ENCODE assay signal across 9 mouse cellular contexts in genomic region chr9:120415504-120415903, GRCm38 (mm10).
A peak's percentile ranks its signal among the peaks of the same experiment; 100 is the strongest.
DNase-seq lines count a peak whose midpoint lies in the region; ATAC-seq and TF ChIP-seq lines count a peak whose summit lies in the region.
"Had no signal": no experiment of that assay in that cellular context is flagged by ENCODE, and none has a peak within 500 bp of the region (broad histone marks: within the 10 kb centered on the region; RNA-seq: fewer than 3 reads in every experiment).

No protein-coding gene starts in this region.

- no peak overlapping the region for H3K27ac ChIP-seq in kidney, embryonic 16.5 days (ENCODE audit: low read length)
- H3K27ac ChIP-seq in forebrain, postnatal 0 days (ENCODE audit: low read depth, low read length) = 0 out of 2 replicates have a peak overlapping the region, but pooled peaks have one; percentile 4
- H3K27ac ChIP-seq in midbrain, postnatal 0 days (ENCODE audit: low read depth, low read length) = no peak overlapping the region

- H3K9ac ChIP-seq in kidney, embryonic 16.5 days (replicated peaks; ENCODE audit: low read length) = no peak overlapping the region
- no peak overlapping the region for H3K9ac ChIP-seq in forebrain, postnatal 0 days
- H3K9ac ChIP-seq in midbrain, postnatal 0 days (replicated peaks; ENCODE audit: low read length, poor library complexity, severe bottlenecking) = no peak overlapping the region
- H3K9ac ChIP-seq: embryonic facial prominence, embryonic 13.5 days had no signal

- peak; percentile 79 for TF ChIP-seq CTCF in forebrain, postnatal 0 days (IDR thresholded peaks at IDR 0.05; ENCODE audit: low read depth)
- peak; percentile 76 for TF ChIP-seq CTCF in midbrain, postnatal 0 days (IDR thresholded peaks at IDR 0.05)

- no peak for ATAC-seq in kidney, embryonic 16.5 days (ENCODE audit: low FRiP score, low TSS enrichment)
- peak; percentile 47; the same call in 1 of the 2 replicates for ATAC-seq in forebrain, postnatal 0 days
- ATAC-seq in midbrain, postnatal 0 days (ENCODE audit: low FRiP score) = 0 out of 2 replicates have a peak, but pooled peaks have one; percentile 38

- intact Hi-C loops in left cerebral cortex, postnatal 25 days (cut with DNase I) = loop anchor here (5.0 kb wide), 1 partner anchor 223 kb away; no protein-coding TSS in a partner anchor

- no peaks in the 10 kb centered on the region for H3K4me1 ChIP-seq in kidney, embryonic 16.5 days (ENCODE audit: insufficient read depth, low read length)
- 0 out of 2 replicates have a peak, but pooled peaks cover 3% of the 10 kb centered on the region for H3K4me1 ChIP-seq in forebrain, postnatal 0 days (ENCODE audit: insufficient read depth)
- H3K4me1 ChIP-seq in midbrain, postnatal 0 days (ENCODE audit: insufficient read depth, low read length) = no peaks in the 10 kb centered on the region
- H3K4me1 ChIP-seq: embryonic facial prominence, embryonic 13.5 days had no signal

- no peaks in the 10 kb centered on the region for H3K36me3 ChIP-seq in kidney, embryonic 16.5 days (ENCODE audit: insufficient read depth, low read length)
- H3K36me3 ChIP-seq in forebrain, postnatal 0 days (ENCODE audit: insufficient read depth) = no peaks in the 10 kb centered on the region
- H3K36me3 ChIP-seq in midbrain, postnatal 0 days (ENCODE audit: insufficient read depth, low read length) = no peaks in the 10 kb centered on the region
- H3K36me3 ChIP-seq: embryonic facial prominence, embryonic 13.5 days had no signal

- no peaks in the 10 kb centered on the region for H3K9me3 ChIP-seq in kidney, embryonic 16.5 days (ENCODE audit: low read length)
- no peaks in the 10 kb centered on the region for H3K9me3 ChIP-seq in forebrain, postnatal 0 days (ENCODE audit: low read length)
- H3K9me3 ChIP-seq in midbrain, postnatal 0 days (ENCODE audit: low read length) = no peaks in the 10 kb centered on the region
- H3K9me3 ChIP-seq: embryonic facial prominence, embryonic 13.5 days had no signal

- H3K27me3 ChIP-seq in kidney, embryonic 16.5 days (ENCODE audit: insufficient read depth, low read length) = no peaks in the 10 kb centered on the region
- no peaks in the 10 kb centered on the region for H3K27me3 ChIP-seq in forebrain, postnatal 0 days (ENCODE audit: insufficient read depth, low read length)
- no peaks in the 10 kb centered on the region for H3K27me3 ChIP-seq in midbrain, postnatal 0 days (ENCODE audit: insufficient read depth, low read length)

- WGBS in kidney, embryonic 16.5 days = 2% methylated on average over 4 of the region's 7 CpGs
- 2% methylated on average over 4 of the region's 7 CpGs for WGBS in forebrain, postnatal 0 days
- WGBS in midbrain, postnatal 0 days = 0% methylated on average over 3 of the region's 7 CpGs

- no peak overlapping the region for H3K4me3 ChIP-seq in kidney, embryonic 16.5 days (ENCODE audit: low read length)
- H3K4me3 ChIP-seq in forebrain, postnatal 0 days (ENCODE audit: low read depth, low read length) = no peak overlapping the region
- no peak overlapping the region for H3K4me3 ChIP-seq in midbrain, postnatal 0 days (ENCODE audit: low read depth, low read length)
- H3K4me3 ChIP-seq: embryonic facial prominence, embryonic 13.5 days had no signal

- H3K4me2 ChIP-seq in kidney, embryonic 16.5 days (replicated peaks; ENCODE audit: low read depth, low read length) = no peak overlapping the region
- no peak overlapping the region for H3K4me2 ChIP-seq in forebrain, postnatal 0 days (ENCODE audit: low read depth)
- no peak overlapping the region for H3K4me2 ChIP-seq in midbrain, postnatal 0 days (ENCODE audit: low read depth, low read length, poor library complexity, severe bottlenecking)
- H3K4me2 ChIP-seq: embryonic facial prominence, embryonic 13.5 days had no signal

- DNase-seq in kidney, adult 18-20 months = peak; percentile 77
- peak; percentile 72 for DNase-seq in c-Kit-positive CD71-positive TER-119-positive erythroid progenitor cells, embryonic 14.5 days (ENCODE audit: low spot score)
- DNase-seq in forebrain, postnatal 0 days = peak; percentile 75
- DNase-seq in induced T-regulatory cell, adult 2 months (ENCODE audit: low read depth) = peak; percentile 78
- peak; percentile 83 to 88 for DNase-seq in left cerebral cortex, postnatal 25 days (ENCODE audit: low spot score in 2 of 2)
- DNase-seq in midbrain, postnatal 0 days (ENCODE audit: low spot score) = peak; percentile 91
- DNase-seq in spleen, postnatal 4 days (ENCODE audit: low spot score in 2 of 2) = peak; percentile 74 to 88
